Mouse (Mus musculus) lung, postnatal 0 days (tissue): ENCODE data around the gene Cela3a.

ENCODE experiments used
- CTCF ChIP-seq: IDR thresholded peaks from 2 replicates; pipeline ENCODE4 v1.5.1; 2016; ENCODE audit warnings: antibody characterized with exemption, mild to moderate bottlenecking
- EP300 ChIP-seq: IDR thresholded peaks from 2 replicates; pipeline ENCODE4 v1.6.1; 2016; ENCODE audit warnings: antibody characterized with exemption, mild to moderate bottlenecking, control low read depth

DNA sequence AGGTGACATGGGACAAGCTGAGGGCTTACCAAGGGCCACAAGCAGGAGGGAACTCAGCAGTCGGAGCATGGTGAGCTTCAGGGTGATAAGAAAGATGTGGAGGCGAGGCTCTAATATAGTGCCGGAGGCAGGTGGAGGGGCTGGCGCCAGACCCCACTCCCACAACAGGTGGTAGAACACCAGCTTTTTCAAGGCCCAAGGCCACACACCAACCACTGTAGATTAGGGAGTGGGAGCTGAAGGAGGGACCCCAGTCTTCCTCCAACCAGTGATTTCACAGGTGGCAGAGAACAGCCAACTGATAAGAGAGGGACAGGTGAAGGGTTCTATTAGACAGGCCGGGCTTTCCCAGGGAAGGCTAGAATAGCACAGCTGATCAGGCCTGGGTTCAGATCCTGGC, at the start of gene Cela3a:
- no peak for TF ChIP-seq CTCF
- no peak for TF ChIP-seq EP300
